In the genomic region with DNA sequence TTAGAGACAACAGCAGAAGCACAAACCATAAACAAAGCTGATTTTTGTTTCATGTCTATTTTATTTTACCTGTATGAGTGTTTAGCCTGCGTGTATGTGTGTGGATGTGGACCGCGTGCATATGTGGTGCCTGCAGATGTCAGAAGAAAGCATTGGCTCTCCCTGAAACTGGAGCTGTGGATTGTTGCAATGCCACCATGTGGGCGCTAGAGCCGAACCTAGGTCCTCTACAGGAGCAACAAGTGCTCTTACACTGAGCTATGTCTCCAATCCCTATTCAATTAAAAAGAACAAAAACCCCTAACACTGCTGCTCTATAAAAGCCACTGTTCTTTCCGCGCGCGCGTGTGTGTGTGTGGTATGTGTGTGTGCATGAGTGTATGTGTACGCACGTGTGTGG, we compare ENCODE assay signal across 25 mouse cellular contexts. TPM values are rescaled to one million over a fixed set of nuclear protein-coding genes. Genes with fewer than 3 reads are reported as not detected.
DNase-seq lines count a peak whose midpoint lies in the region; ATAC-seq and TF ChIP-seq lines count a peak whose summit lies in the region.
"Had no signal": no experiment of that assay in that cellular context is flagged by ENCODE, and none has a peak within 500 bp of the region (broad histone marks: within the 10 kb centered on the region; RNA-seq: fewer than 3 reads in every experiment).

No protein-coding gene starts in this region.

- H3K27me3 ChIP-seq in intestine, embryonic 14.5 days (replicated peaks; ENCODE audit: control insufficient read depth, insufficient read depth, low read length) = no peaks in the 10 kb centered on the region
- H3K27me3 ChIP-seq in intestine, postnatal 0 days (replicated peaks; ENCODE audit: control insufficient read depth, insufficient read depth, low read length) = no peaks in the 10 kb centered on the region
- H3K27me3 ChIP-seq in E14TG2a.4 (ENCODE audit: insufficient read depth, low read length) = no peaks in the 10 kb centered on the region
- H3K27me3 ChIP-seq: embryonic facial prominence, embryonic 12.5 days; forebrain, embryonic 13.5 days; forebrain, embryonic 15.5 days had no signal

- TF ChIP-seq CTCF in intestine, postnatal 0 days (IDR thresholded peaks at IDR 0.05; ENCODE audit: low read depth) = no peak
- no peak for TF ChIP-seq CTCF in E14TG2a.4 (conservative IDR thresholded peaks at IDR 0.05; ENCODE audit: low read length)

- no peak overlapping the region for H3K4me3 ChIP-seq in intestine, embryonic 14.5 days (ENCODE audit: low read depth, low read length)
- H3K4me3 ChIP-seq in intestine, postnatal 0 days (ENCODE audit: low read depth, low read length) = no peak overlapping the region
- H3K4me3 ChIP-seq in E14TG2a.4 (replicated peaks; ENCODE audit: low read length) = 0 out of 2 replicates have a peak overlapping the region, but pooled peaks have one; percentile 29
- H3K4me3 ChIP-seq: embryonic facial prominence, embryonic 10.5 days; embryonic facial prominence, embryonic 12.5 days; forebrain, embryonic 13.5 days; forebrain, embryonic 15.5 days had no signal

- no peaks in the 10 kb centered on the region for H3K4me1 ChIP-seq in intestine, embryonic 14.5 days (replicated peaks; ENCODE audit: control insufficient read depth, insufficient read depth, low read length)
- H3K4me1 ChIP-seq in intestine, postnatal 0 days (replicated peaks; ENCODE audit: control insufficient read depth, insufficient read depth, low read length) = no peaks in the 10 kb centered on the region
- peaks cover 30% of the 10 kb centered on the region for H3K4me1 ChIP-seq in E14TG2a.4 (replicated peaks; ENCODE audit: low read depth, low read length)
- H3K4me1 ChIP-seq: embryonic facial prominence, embryonic 10.5 days; embryonic facial prominence, embryonic 12.5 days; forebrain, embryonic 13.5 days; forebrain, embryonic 15.5 days had no signal

- 66% methylated on average over 12 of the region's 12 CpGs for WGBS in intestine, embryonic 14.5 days
- 79% methylated on average over 12 of the region's 12 CpGs for WGBS in intestine, postnatal 0 days

- no peaks in the 10 kb centered on the region for H3K9me3 ChIP-seq in intestine, embryonic 14.5 days (ENCODE audit: control insufficient read depth, low read length)
- no peaks in the 10 kb centered on the region for H3K9me3 ChIP-seq in intestine, postnatal 0 days (ENCODE audit: control insufficient read depth)
- H3K9me3 ChIP-seq in E14TG2a.4 (ENCODE audit: low read length) = no peaks in the 10 kb centered on the region
- H3K9me3 ChIP-seq: embryonic facial prominence, embryonic 10.5 days; embryonic facial prominence, embryonic 12.5 days; forebrain, embryonic 13.5 days; forebrain, embryonic 15.5 days; G1E had no signal

- no peak overlapping the region for H3K9ac ChIP-seq in intestine, embryonic 14.5 days (ENCODE audit: low read length)
- H3K9ac ChIP-seq in intestine, postnatal 0 days (ENCODE audit: low read depth, low read length) = no peak overlapping the region
- H3K9ac ChIP-seq: embryonic facial prominence, embryonic 12.5 days; forebrain, embryonic 13.5 days; forebrain, embryonic 15.5 days; forebrain, postnatal 0 days had no signal

- H3K36me3 ChIP-seq in intestine, embryonic 14.5 days (ENCODE audit: control insufficient read depth, insufficient read depth, low read length) = no peaks in the 10 kb centered on the region
- H3K36me3 ChIP-seq in intestine, postnatal 0 days (ENCODE audit: control insufficient read depth, insufficient read depth) = no peaks in the 10 kb centered on the region
- no peaks in the 10 kb centered on the region for H3K36me3 ChIP-seq in E14TG2a.4 (ENCODE audit: insufficient read depth, low read length)
- H3K36me3 ChIP-seq: embryonic facial prominence, embryonic 10.5 days; embryonic facial prominence, embryonic 12.5 days; forebrain, embryonic 15.5 days; G1E had no signal

- no peak overlapping the region for H3K27ac ChIP-seq in intestine, embryonic 14.5 days (ENCODE audit: low read depth)
- H3K27ac ChIP-seq in intestine, postnatal 0 days (ENCODE audit: low read depth, low read length) = no peak overlapping the region
- H3K27ac ChIP-seq: embryonic facial prominence, embryonic 10.5 days; embryonic facial prominence, embryonic 12.5 days; forebrain, embryonic 13.5 days; forebrain, embryonic 15.5 days had no signal

- 0 out of 2 replicates have a peak, but pooled peaks have one; percentile 27 for ATAC-seq in intestine, embryonic 14.5 days (replicated peaks; ENCODE audit: low FRiP score, low TSS enrichment, low read depth)
- no peak for ATAC-seq in intestine, postnatal 0 days
- ATAC-seq: CD4-positive, CD25-positive, alpha-beta regulatory T cell, adult 4 months; forebrain, embryonic 13.5 days; forebrain, embryonic 15.5 days; forebrain, postnatal 0 days had no signal

- no peak overlapping the region for H3K4me2 ChIP-seq in intestine, embryonic 14.5 days (ENCODE audit: low read length)
- no peak overlapping the region for H3K4me2 ChIP-seq in intestine, postnatal 0 days (replicated peaks; ENCODE audit: low read depth)
- H3K4me2 ChIP-seq: embryonic facial prominence, embryonic 12.5 days; forebrain, embryonic 13.5 days; forebrain, embryonic 15.5 days had no signal

- no peak for DNase-seq in intestine, embryonic 14.5 days (ENCODE audit: low spot score)
- DNase-seq in ES-CJ7 (ENCODE audit: low read depth, low spot score) (peak; percentile 78), R1 (ENCODE audit: low read depth, low spot score) (peak; percentile 75), MN1 (ENCODE audit: low spot score) (no peak)
- DNase-seq in embryo, embryonic 11 days = no peak
- no peak for DNase-seq in thymus, postnatal 4 days
- DNase-seq: adrenal gland, adult 2 months; adrenal gland, postnatal 10 days; adrenal gland, postnatal 25 days; B cell, adult 2 months; cerebellum, adult 11 months; cerebellum, adult 18-20 months; cerebellum, adult 8-10 months; cerebellum, adult 9-11 months; cerebellum, postnatal 14 days; cerebellum, postnatal 36 days; forebrain, postnatal 0 days had no signal

RNA-seq across cellular contexts. Expression of a gene that starts 6.9 kb away (rescaled TPM):
- polyA plus RNA-seq in intestine, embryonic 14.5 days (2014; fragmentation: Nextera tagmentation; extraction: Ambion mirVana) = 6.2 and 6.3 TPM in 2 replicates
- polyA plus RNA-seq in intestine, postnatal 0 days (2015; fragmentation: Nextera tagmentation; extraction: Ambion mirVana) = 5.8 and 6.5 TPM in 2 replicates
- polyA plus RNA-seq: G1E had no signal

RNA-seq across cellular contexts. Expression of a gene that starts 13.9 kb away (rescaled TPM):
- polyA plus RNA-seq in intestine, embryonic 14.5 days (2014; fragmentation: Nextera tagmentation; extraction: Ambion mirVana) = 15.1 and 17.6 TPM in 2 replicates
- polyA plus RNA-seq in intestine, postnatal 0 days (2015; fragmentation: Nextera tagmentation; extraction: Ambion mirVana) = 13.5 and 15.1 TPM in 2 replicates

RNA-seq across cellular contexts. Expression of a gene that starts 58.7 kb away (rescaled TPM):
- 35.0 and 36.2 TPM in 2 replicates for polyA plus RNA-seq in intestine, embryonic 14.5 days (2014; fragmentation: Nextera tagmentation; extraction: Ambion mirVana)
- polyA plus RNA-seq in intestine, postnatal 0 days (2015; fragmentation: Nextera tagmentation; extraction: Ambion mirVana) = 11.6 and 12.4 TPM in 2 replicates

Comparison
In these comparisons a context has a peak if more than half of its experiments do, and no peak if none do; other contexts are left out.
1. DNase-seq: peak in ES-CJ7 (single experiment) and R1 (single experiment); none in intestine, embryonic 14.5 days (single experiment), embryo, embryonic 11 days (single experiment), thymus, postnatal 4 days (single experiment) and MN1 (single experiment).